Mouse (Mus musculus) heart, embryonic 16.5 days (tissue): ENCODE data around the gene Thoc6. TPM values are rescaled to one million over a fixed set of nuclear protein-coding genes. Genes with fewer than 3 reads are reported as not detected.

ENCODE experiments used
- ATAC-seq: fragments of 200-750 bp; cut with Nextera tagmentation; replicated peaks from 2 replicates; pipeline ENCODE4 v1.8.0; 2017; ENCODE audit warnings: moderate number of reproducible peaks; ENCODE audit not compliant: insufficient read depth, low FRiP score; ENCODE audit errors: extremely low read depth
- H3K27ac ChIP-seq: fragments of 300-500 bp; sonication (generic); 2 replicates; pipeline ENCODE4 v1.5.1; 2014; ENCODE audit warnings: mild to moderate bottlenecking, low read length, control low read depth, moderate library complexity
- H3K27me3 ChIP-seq: fragments of 300-500 bp; sonication (generic); 2 replicates; pipeline ENCODE4 v1.6.1; 2014; ENCODE audit warnings: low read length, mixed read lengths; ENCODE audit not compliant: control insufficient read depth, insufficient read depth
- H3K36me3 ChIP-seq: fragments of 300-500 bp; sonication (generic); 2 replicates; pipeline ENCODE4 v1.6.1; 2014; ENCODE audit not compliant: control insufficient read depth, insufficient read depth
- H3K4me1 ChIP-seq: fragments of 300-500 bp; sonication (generic); 2 replicates; pipeline ENCODE4 v1.6.1; 2014; ENCODE audit warnings: low read length, mixed read lengths; ENCODE audit not compliant: control insufficient read depth, insufficient read depth
- H3K4me2 ChIP-seq: fragments of 300-500 bp; sonication (generic); 2 replicates; pipeline ENCODE4 v1.6.1; 2014; ENCODE audit warnings: low read depth, mild to moderate bottlenecking, control low read depth, low read length
- H3K4me3 ChIP-seq: fragments of 300-500 bp; sonication (generic); 2 replicates; pipeline ENCODE4 v1.5.1; 2014; ENCODE audit warnings: mild to moderate bottlenecking, control low read depth, low read length
- H3K9ac ChIP-seq: fragments of 300-500 bp; sonication (generic); 2 replicates; pipeline ENCODE4 v1.6.1; 2014; ENCODE audit warnings: low read length, control low read depth
- H3K9me3 ChIP-seq: fragments of 300-500 bp; sonication (generic); replicated peaks from 2 replicates; pipeline ENCODE4 v1.6.1; 2016; ENCODE audit warnings: low read length; ENCODE audit not compliant: control insufficient read depth
- WGBS: fragments of 180-500 bp; shearing (Covaris S2); extraction: QIAGEN DNeasy Blood & Tissue Kit; methylation state at CpG from one replicate; pipeline ENCODE4 v1.1.7; 2014; 5-methylcytosine and 5-hydroxymethylcytosine counted together
- polyA plus RNA-seq: library from polyadenylated mRNA; unstranded; fragments of >200 nt; fragmentation: Nextera tagmentation; extraction: Ambion mirVana; gene quantifications from 2 replicates; pipeline ENCODE4 v1.2.1, GENCODE M21; 2015

Gene Thoc6
- polyA plus RNA-seq, 1 experiment from 2014 or later: 38.7 TPM

GRCm38 (mm10) chr17:23674271-23674952 is 730 bp upstream of the Thoc6 start:
- H3K36me3 ChIP-seq: peaks cover 13% of the 10 kb centered on the region

GRCm38 (mm10) chr17:23672761-23673160 is 921 bp downstream of the Thoc6 start:
- H3K27me3 ChIP-seq: no peaks in the 10 kb centered on the region
- H3K27ac ChIP-seq: no peak overlapping the region
- H3K4me2 ChIP-seq: peak overlapping the region; percentile 92
- H3K4me3 ChIP-seq: peak overlapping the region; percentile 84
- 65% methylated on average over 3 of the region's 3 CpGs for WGBS
- H3K36me3 ChIP-seq: peaks cover 27% of the 10 kb centered on the region
- peaks cover 31% of the 10 kb centered on the region for H3K4me1 ChIP-seq
- no peak for ATAC-seq
- H3K9me3 ChIP-seq: no peaks in the 10 kb centered on the region
- H3K9ac ChIP-seq: peak overlapping the region; percentile 91

More at GRCm38 (mm10) chr17:23674271-23674952, 730 bp upstream of the Thoc6 start:
- H3K4me1 ChIP-seq: peaks cover 34% of the 10 kb centered on the region
- H3K27me3 ChIP-seq: peaks cover 11% of the 10 kb centered on the region
- ATAC-seq: peak; percentile 16
- H3K9ac ChIP-seq: peak overlapping the region; percentile 91
- no peaks in the 10 kb centered on the region for H3K9me3 ChIP-seq
- 22% methylated on average over 9 of the region's 9 CpGs for WGBS
- peak overlapping the region; percentile 92 for H3K4me2 ChIP-seq
- H3K27ac ChIP-seq: peak overlapping the region; percentile 94
- H3K4me3 ChIP-seq: peak overlapping the region; percentile 84

GRCm38 (mm10) chr17:23671519-23671918 is 2.2 kb downstream of the Thoc6 start:
- H3K27ac ChIP-seq: no peak overlapping the region
- H3K4me1 ChIP-seq: peaks cover 27% of the 10 kb centered on the region
- no peak overlapping the region for H3K9ac ChIP-seq
- H3K4me2 ChIP-seq: no peak overlapping the region
- H3K27me3 ChIP-seq: no peaks in the 10 kb centered on the region
- H3K4me3 ChIP-seq: no peak overlapping the region
- no peak for ATAC-seq
- 87% methylated on average over 3 of the region's 3 CpGs for WGBS
- peaks cover 31% of the 10 kb centered on the region for H3K36me3 ChIP-seq
- H3K9me3 ChIP-seq: no peaks in the 10 kb centered on the region

- 82% methylated on average over 6 of the region's 7 CpGs for WGBS
- H3K27me3 ChIP-seq: no peaks in the 10 kb centered on the region
These were observed 3.1 kb downstream of the Thoc6 start for GRCm38 (mm10) chr17:23670516-23671074.

GRCm38 (mm10) chr17:23665511-23665910 is 8.2 kb downstream of the Thoc6 start:
- no peaks in the 10 kb centered on the region for H3K9me3 ChIP-seq
- WGBS: 80% methylated on average over 14 of the region's 14 CpGs
- H3K4me1 ChIP-seq: peaks cover 2% of the 10 kb centered on the region; the same call in 1 of the 2 replicates
- H3K4me3 ChIP-seq: no peak overlapping the region
- no peak overlapping the region for H3K27ac ChIP-seq
- H3K27me3 ChIP-seq: peaks cover 19% of the 10 kb centered on the region
- peaks cover 32% of the 10 kb centered on the region for H3K36me3 ChIP-seq
- no peak overlapping the region for H3K9ac ChIP-seq
- no peak for ATAC-seq
- no peak overlapping the region for H3K4me2 ChIP-seq

More at GRCm38 (mm10) chr17:23670516-23671074, 3.1 kb downstream of the Thoc6 start:
- H3K4me2 ChIP-seq: no peak overlapping the region
- no peak overlapping the region for H3K27ac ChIP-seq
- ATAC-seq: no peak
- H3K4me3 ChIP-seq: no peak overlapping the region
- H3K9me3 ChIP-seq: no peaks in the 10 kb centered on the region
- no peak overlapping the region for H3K9ac ChIP-seq
- H3K4me1 ChIP-seq: peaks cover 24% of the 10 kb centered on the region
- peaks cover 34% of the 10 kb centered on the region for H3K36me3 ChIP-seq

- Histone ChIP-seq H3K9me3 (no peaks in the 10 kb centered on the region), H3K9ac (no peak overlapping the region), H3K4me1 (peaks cover 2% of the 10 kb centered on the region; the same call in 1 of the 2 replicates), H3K4me2 (no peak overlapping the region), H3K4me3 (no peak overlapping the region), H3K27ac (no peak overlapping the region), H3K36me3 (peaks cover 23% of the 10 kb centered on the region), H3K27me3 (peaks cover 28% of the 10 kb centered on the region)
- 25% methylated on average over 5 of the region's 5 CpGs for WGBS
- no peak for ATAC-seq
These were observed 9.1 kb downstream of the Thoc6 start for GRCm38 (mm10) chr17:23664556-23665021.

GRCm38 (mm10) chr17:23661526-23661925 is 12.2 kb downstream of the Thoc6 start:
- H3K4me3 ChIP-seq: no peak overlapping the region
- no peak overlapping the region for H3K4me2 ChIP-seq
- ATAC-seq: no peak
- peaks cover 2% of the 10 kb centered on the region; the same call in 1 of the 2 replicates for H3K4me1 ChIP-seq
- H3K9me3 ChIP-seq: no peaks in the 10 kb centered on the region
- H3K36me3 ChIP-seq: 0 out of 2 replicates have a peak, but pooled peaks cover 3% of the 10 kb centered on the region
- H3K27me3 ChIP-seq: peaks cover 32% of the 10 kb centered on the region
- no peak overlapping the region for H3K27ac ChIP-seq
- no peak overlapping the region for H3K9ac ChIP-seq
- 2% methylated on average over 9 of the region's 9 CpGs for WGBS

GRCm38 (mm10) chr17:23660876-23661200 is 12.8 kb downstream of the Thoc6 start:
- peaks cover 32% of the 10 kb centered on the region for H3K27me3 ChIP-seq
- H3K4me3 ChIP-seq: peak overlapping the region; percentile 19
- no peak overlapping the region for H3K27ac ChIP-seq
- no peak for ATAC-seq
- no peaks in the 10 kb centered on the region for H3K9me3 ChIP-seq
- peak overlapping the region; percentile 38; the same call in 1 of the 2 replicates for H3K9ac ChIP-seq
- no peaks in the 10 kb centered on the region for H3K36me3 ChIP-seq
- peak overlapping the region; percentile 48 for H3K4me2 ChIP-seq
- 5% methylated on average over 14 of the region's 14 CpGs for WGBS
- peaks cover 2% of the 10 kb centered on the region; the same call in 1 of the 2 replicates for H3K4me1 ChIP-seq
